Mouse (Mus musculus) midbrain, embryonic 12.5 days (tissue): ENCODE data around the gene Mief1. TPM values are rescaled to one million over a fixed set of nuclear protein-coding genes. Genes with fewer than 3 reads are reported as not detected.

Experiments used
- ATAC-seq: fragments of 200-750 bp; cut with Nextera tagmentation; 2 replicates; pipeline ENCODE4 v1.8.0; 2017; ENCODE audit warnings: low read depth, moderate TSS enrichment, moderate library complexity; ENCODE audit not compliant: low FRiP score
- H3K27ac ChIP-seq: fragments of 300-500 bp; sonication (generic); replicated peaks from 2 replicates; pipeline ENCODE4 v1.5.1; 2016; ENCODE audit warnings: mild to moderate bottlenecking
- H3K27me3 ChIP-seq: fragments of 300-500 bp; sonication (generic); 2 replicates; pipeline ENCODE4 v1.6.1; 2016; ENCODE audit warnings: mild to moderate bottlenecking
- H3K36me3 ChIP-seq: fragments of 300-500 bp; sonication (generic); 2 replicates; pipeline ENCODE4 v1.6.1; 2016
- H3K4me1 ChIP-seq: fragments of 300-500 bp; sonication (generic); 2 replicates; pipeline ENCODE4 v1.6.1; 2016
- H3K4me2 ChIP-seq: fragments of 300-500 bp; sonication (generic); replicated peaks from 2 replicates; pipeline ENCODE4 v1.6.1; 2016; ENCODE audit warnings: mild to moderate bottlenecking, moderate library complexity
- H3K4me3 ChIP-seq: fragments of 300-500 bp; sonication (generic); 2 replicates; pipeline ENCODE4 v1.5.1; 2016; ENCODE audit warnings: mild to moderate bottlenecking
- H3K9ac ChIP-seq: fragments of 300-500 bp; sonication (generic); replicated peaks from 2 replicates; pipeline ENCODE4 v1.6.1; 2016; ENCODE audit warnings: mild to moderate bottlenecking, moderate library complexity
- H3K9me3 ChIP-seq: fragments of 300-500 bp; sonication (generic); 2 replicates; pipeline ENCODE4 v1.6.1; 2016; ENCODE audit warnings: mild to moderate bottlenecking
- WGBS: fragments of 180-500 bp; shearing (Covaris S2); methylation state at CpG from one replicate; pipeline ENCODE4 v1.1.7; 2016; 5-methylcytosine and 5-hydroxymethylcytosine counted together
- polyA plus RNA-seq: library from polyadenylated mRNA; unstranded; fragments of >200 nt; fragmentation: Nextera tagmentation; extraction: Ambion mirVana; gene quantifications from 2 replicates; pipeline ENCODE4 v1.2.1, GENCODE M21; 2016

The Mief1 gene
- polyA plus RNA-seq, 1 experiment from 2014 or later, result 46.4 TPM

DNA sequence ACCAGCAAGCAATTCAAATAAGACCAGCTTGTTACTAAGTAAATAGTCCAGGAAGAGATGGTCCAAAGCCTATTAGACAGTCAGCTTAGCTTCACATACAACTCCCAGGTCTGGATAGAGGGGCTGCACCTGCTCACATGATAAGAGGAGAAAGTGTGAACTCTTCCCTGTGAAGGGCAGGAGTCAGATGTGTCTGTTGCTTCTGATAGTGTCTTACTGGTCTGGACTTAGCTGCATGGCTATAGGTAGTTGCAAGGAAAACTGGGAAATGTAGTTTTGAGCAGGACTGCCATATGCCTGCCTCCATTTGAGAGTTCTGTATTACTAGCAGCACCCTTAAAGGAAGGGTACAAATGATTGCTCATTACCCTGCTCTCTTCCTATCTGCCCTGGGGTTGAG lies 20.1 kb upstream of the Mief1 start:
- no peak for ATAC-seq

DNA sequence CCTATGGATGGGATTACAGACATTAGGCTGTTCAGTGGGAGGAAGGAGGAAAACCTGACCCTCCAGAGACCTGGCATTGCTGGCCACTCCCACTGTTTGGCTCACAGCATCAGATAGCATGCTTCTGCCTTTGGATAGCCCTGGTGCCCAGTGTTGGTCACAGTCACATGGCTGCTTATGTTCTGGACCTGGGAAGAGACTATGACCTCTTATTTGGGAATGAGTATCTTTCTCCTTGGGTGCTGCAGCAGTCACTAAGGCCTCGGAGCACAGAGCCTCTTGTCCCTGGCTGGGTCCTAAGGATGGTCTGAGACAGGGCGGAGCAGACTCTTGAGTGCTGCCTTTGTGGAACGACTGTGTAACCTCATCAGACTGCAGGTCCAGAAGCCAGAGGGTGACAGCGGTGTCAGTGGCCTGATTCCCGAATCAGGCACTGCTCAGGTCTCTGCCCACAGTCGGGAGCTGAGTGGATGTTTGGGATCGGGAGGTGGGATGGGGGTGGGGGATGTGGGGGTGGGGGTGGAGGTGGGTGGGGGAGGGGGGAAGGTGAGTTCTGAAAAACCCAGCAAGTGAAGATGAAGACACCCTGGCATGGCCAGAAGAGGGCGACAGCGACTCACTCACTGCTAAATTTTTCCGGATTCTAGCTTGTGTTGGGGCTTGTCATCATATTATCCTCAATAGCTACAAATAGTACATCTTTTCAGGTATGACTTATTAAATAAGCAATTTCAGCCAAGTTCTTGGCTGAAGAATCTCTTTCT lies 17.9 kb upstream of the Mief1 start:
- 18% methylated on average over 9 of the region's 10 CpGs for WGBS
- H3K27ac ChIP-seq, result no peak overlapping the region

More for the DNA sequence above, 20.1 kb upstream of the Mief1 start:
- H3K9me3 ChIP-seq, result no peaks in the 10 kb centered on the region
- no peak overlapping the region for H3K4me3 ChIP-seq
- H3K27me3 ChIP-seq, result no peaks in the 10 kb centered on the region
- H3K4me2 ChIP-seq, result no peak overlapping the region
- H3K27ac ChIP-seq, result no peak overlapping the region
- no peak overlapping the region for H3K9ac ChIP-seq
- peaks cover 40% of the 10 kb centered on the region for H3K36me3 ChIP-seq
- H3K4me1 ChIP-seq, result 0 out of 2 replicates have a peak, but pooled peaks cover 1% of the 10 kb centered on the region

DNA sequence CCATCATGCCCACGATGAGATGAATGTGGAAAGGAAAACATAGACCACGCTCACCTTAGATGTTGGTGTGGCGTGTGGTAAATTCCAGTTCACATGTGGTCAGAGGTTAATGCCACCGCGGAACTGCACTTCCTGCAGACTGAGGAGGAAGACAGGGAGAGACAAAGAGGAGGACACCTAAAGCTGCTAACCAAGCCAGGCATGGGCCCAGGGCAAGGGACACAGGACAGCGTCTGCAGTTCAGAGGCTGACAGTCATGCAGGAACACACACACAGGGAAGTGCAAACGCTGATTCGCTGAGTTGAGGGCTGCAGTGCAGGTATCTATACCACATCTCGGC lies 17.4 kb upstream of the Mief1 start:
- Histone ChIP-seq H3K27ac (no peak overlapping the region), H3K27me3 (no peaks in the 10 kb centered on the region), H3K4me1 (no peaks in the 10 kb centered on the region), H3K9me3 (no peaks in the 10 kb centered on the region), H3K4me2 (no peak overlapping the region), H3K9ac (no peak overlapping the region), H3K4me3 (no peak overlapping the region), H3K36me3 (peaks cover 32% of the 10 kb centered on the region)
- WGBS, result 65% methylated on average over 9 of the region's 9 CpGs
- ATAC-seq, result no peak

More for the DNA sequence above, 17.9 kb upstream of the Mief1 start:
- no peak for ATAC-seq
- H3K4me1 ChIP-seq, result no peaks in the 10 kb centered on the region
- H3K36me3 ChIP-seq, result peaks cover 38% of the 10 kb centered on the region
- no peak overlapping the region for H3K4me2 ChIP-seq
- no peak overlapping the region for H3K9ac ChIP-seq
- no peaks in the 10 kb centered on the region for H3K27me3 ChIP-seq
- H3K4me3 ChIP-seq, result no peak overlapping the region
- H3K9me3 ChIP-seq, result no peaks in the 10 kb centered on the region

DNA sequence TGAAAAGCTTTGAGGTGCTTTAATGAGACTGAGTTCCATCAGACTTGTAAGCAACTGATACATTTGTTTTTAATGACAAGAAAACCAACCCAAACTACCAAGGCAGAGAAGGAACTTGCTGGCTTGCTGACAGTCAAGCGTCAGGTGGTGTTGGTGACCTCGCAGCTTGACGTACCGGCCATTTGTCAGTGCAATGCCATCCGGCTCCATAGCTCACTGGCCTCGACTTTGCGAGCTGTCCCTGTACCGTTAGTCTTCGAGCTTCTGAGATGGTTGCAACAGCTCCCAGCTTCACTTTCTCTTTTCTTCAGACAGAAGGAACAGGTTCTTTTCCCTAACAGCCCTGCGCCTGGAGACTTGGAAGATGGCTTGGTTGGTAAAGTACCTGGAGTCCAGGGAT lies 16.3 kb upstream of the Mief1 start:
- no peak overlapping the region for H3K4me2 ChIP-seq
- H3K27me3 ChIP-seq, result no peaks in the 10 kb centered on the region
- H3K27ac ChIP-seq, result no peak overlapping the region
- 94% methylated on average over 10 of the region's 10 CpGs for WGBS
- H3K36me3 ChIP-seq, result peaks cover 22% of the 10 kb centered on the region
- H3K9ac ChIP-seq, result no peak overlapping the region
- H3K4me1 ChIP-seq, result no peaks in the 10 kb centered on the region
- ATAC-seq, result no peak
- no peak overlapping the region for H3K4me3 ChIP-seq
- no peaks in the 10 kb centered on the region for H3K9me3 ChIP-seq

DNA sequence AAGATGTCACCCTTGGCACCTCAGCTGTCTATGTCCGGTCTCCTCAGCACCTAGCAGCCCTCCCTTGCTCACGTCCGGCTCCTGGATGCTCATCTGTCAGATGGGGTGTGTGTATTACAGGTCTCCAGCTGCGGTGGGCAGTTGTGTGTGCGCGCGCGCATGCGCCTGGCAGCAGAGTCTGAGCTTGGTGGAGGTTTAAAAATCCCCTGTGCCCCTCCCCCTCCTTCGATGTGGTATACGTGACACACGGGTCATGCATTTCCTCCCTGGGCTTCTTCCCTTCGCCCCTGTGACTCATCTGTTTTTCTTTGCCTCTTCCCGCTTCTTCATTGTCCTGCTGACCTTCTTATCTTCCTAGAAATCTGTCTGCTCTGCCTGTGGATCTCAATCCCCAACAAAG lies 14.6 kb upstream of the Mief1 start:
- Histone ChIP-seq H3K4me1 (no peaks in the 10 kb centered on the region), H3K9me3 (no peaks in the 10 kb centered on the region), H3K4me3 (no peak overlapping the region), H3K36me3 (peaks cover 14% of the 10 kb centered on the region), H3K9ac (no peak overlapping the region), H3K27ac (no peak overlapping the region), H3K4me2 (no peak overlapping the region), H3K27me3 (no peaks in the 10 kb centered on the region)
- WGBS, result 51% methylated on average over 14 of the region's 14 CpGs
- no peak for ATAC-seq

DNA sequence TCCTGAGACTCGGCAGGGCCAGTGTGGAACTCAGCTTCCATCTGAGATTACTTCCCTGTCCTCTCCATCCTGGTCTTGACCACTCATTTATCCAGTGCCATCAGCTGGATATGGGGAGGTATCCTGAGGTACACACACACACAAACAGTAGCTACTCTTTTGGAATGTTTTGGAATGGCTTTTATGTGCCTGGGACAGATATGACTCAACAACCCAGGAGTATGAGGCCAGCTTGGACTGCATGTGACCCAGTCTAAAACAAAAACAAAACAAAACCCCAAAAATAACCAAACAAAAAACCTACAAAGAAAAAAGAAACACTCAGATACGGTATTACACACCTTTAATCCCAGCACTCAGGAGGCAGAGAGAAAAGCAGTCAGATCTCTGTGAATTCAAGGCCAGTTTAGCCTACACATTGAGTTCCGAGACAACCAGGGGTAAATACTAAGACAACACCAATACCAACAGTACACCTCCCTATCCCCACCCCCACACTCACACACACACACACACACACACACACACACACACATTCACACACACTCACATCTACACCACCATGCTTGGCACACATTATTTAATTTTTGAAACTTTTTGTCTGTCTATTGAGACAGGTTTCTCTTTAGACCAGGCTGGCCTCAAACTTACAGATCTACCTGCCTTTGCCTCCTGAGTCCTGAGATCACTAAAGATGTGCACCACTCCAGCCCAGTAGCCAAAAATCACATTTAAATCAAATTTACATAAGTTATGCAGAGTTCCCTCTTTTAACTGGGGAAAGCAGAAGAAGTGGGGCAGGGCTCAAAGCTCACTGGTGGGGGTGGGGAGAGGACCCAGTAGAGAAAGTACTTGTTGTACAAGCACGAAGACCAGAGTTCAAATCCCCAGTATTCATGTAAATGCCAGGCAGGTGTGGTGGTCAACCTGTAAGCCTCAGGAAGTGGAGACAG lies 13.8 kb upstream of the Mief1 start:
- Histone ChIP-seq H3K27me3 (no peaks in the 10 kb centered on the region), H3K4me3 (no peak overlapping the region), H3K9ac (no peak overlapping the region), H3K9me3 (no peaks in the 10 kb centered on the region), H3K4me1 (no peaks in the 10 kb centered on the region), H3K36me3 (peaks cover 7% of the 10 kb centered on the region; the same call in 1 of the 2 replicates), H3K27ac (no peak overlapping the region), H3K4me2 (no peak overlapping the region)
- 76% methylated on average over 4 of the region's 4 CpGs for WGBS
- no peak for ATAC-seq

DNA sequence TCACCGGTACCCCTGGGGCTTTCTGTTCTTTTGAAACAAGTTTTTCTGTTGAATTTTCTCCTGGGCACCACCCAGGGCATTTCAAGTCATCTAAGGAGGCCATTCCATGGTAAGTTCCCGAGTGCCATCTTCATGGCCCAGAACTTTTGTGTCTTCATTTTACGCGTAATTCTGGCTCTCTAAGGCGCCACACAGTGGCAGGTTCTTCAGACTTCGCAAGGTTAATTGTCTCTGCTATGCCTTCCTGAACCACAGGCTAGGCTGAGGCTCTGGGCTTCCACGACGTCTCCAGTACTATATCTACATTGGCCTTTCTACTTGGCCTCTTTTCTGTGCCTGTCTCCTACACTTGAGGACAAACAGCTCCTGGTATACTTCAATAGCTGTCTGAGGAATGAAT lies 12.8 kb upstream of the Mief1 start:
- WGBS, result 73% methylated on average over 8 of the region's 8 CpGs
- Histone ChIP-seq H3K27me3 (no peaks in the 10 kb centered on the region), H3K4me2 (no peak overlapping the region), H3K9ac (no peak overlapping the region), H3K36me3 (0 out of 2 replicates have a peak, but pooled peaks cover 6% of the 10 kb centered on the region), H3K4me1 (no peaks in the 10 kb centered on the region), H3K9me3 (no peaks in the 10 kb centered on the region), H3K4me3 (no peak overlapping the region), H3K27ac (no peak overlapping the region)
- ATAC-seq, result no peak

DNA sequence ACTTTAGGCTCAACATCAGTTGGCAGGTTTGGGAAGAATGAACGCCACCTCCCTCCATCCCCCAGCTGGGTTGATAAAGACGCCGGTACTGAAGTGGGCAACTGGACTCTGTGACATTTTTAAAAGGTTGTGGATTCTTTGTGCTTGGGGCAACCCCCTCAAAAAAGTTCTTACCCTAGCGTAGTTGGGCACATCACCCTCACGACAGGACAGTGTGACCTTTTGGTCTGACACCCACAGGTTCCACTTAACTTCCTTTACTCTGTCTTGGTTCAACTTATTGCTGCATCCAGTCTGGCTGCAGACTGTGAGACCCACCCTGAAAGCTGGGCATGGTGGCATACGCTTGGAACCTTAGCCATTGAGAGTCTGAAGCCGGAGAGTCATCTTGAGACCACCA lies 10.1 kb upstream of the Mief1 start:
- Histone ChIP-seq H3K4me3 (no peak overlapping the region), H3K27ac (no peak overlapping the region), H3K36me3 (no peaks in the 10 kb centered on the region), H3K27me3 (no peaks in the 10 kb centered on the region), H3K4me1 (0 out of 2 replicates have a peak, but pooled peaks cover 7% of the 10 kb centered on the region), H3K9me3 (no peaks in the 10 kb centered on the region), H3K9ac (no peak overlapping the region), H3K4me2 (no peak overlapping the region)
- 91% methylated on average over 7 of the region's 7 CpGs for WGBS
- ATAC-seq, result no peak

DNA sequence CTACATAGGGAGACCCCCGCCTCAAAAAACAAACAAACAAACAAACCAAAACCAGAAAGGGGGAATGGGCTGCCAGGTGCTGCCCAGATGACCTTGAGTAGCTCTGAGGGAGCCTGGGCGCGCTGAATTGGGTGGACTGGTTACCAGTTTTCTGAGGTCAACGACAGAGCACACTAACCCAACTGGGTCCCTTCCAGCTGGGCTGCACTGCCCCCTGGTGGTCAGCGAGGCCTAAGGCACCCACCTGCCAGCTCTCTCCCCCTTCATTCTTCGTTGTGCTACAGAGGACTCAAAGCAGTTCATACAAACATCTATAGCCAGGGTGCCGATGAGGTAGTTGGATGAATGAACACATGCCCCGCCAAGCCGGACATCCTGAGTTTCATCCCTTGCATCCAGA lies 8.6 kb upstream of the Mief1 start:
- H3K4me1 ChIP-seq, result 0 out of 2 replicates have a peak, but pooled peaks cover 7% of the 10 kb centered on the region
- ATAC-seq, result no peak
- no peak overlapping the region for H3K4me2 ChIP-seq
- no peak overlapping the region for H3K27ac ChIP-seq
- no peak overlapping the region for H3K9ac ChIP-seq
- H3K36me3 ChIP-seq, result no peaks in the 10 kb centered on the region
- no peak overlapping the region for H3K4me3 ChIP-seq
- H3K27me3 ChIP-seq, result no peaks in the 10 kb centered on the region
- WGBS, result 26% methylated on average over 9 of the region's 9 CpGs
- H3K9me3 ChIP-seq, result no peaks in the 10 kb centered on the region

DNA sequence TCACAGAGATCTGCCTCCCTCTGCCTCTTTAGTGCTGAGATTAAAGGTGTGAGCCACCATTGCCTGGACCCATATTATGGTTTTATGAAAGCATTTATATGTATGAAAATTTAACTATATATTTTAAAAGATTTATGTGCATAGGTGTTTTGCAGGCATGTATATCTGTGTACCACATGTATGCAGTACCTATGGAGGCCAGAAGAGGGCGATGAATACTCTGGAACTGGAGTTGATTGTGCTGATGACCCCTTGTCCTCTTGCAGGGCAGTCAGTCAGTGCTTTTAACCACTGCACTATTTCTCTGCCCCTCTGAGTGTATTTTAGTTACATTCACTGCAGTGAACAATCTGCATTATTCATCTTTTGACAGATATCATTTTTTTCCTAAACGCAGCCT lies 8.0 kb upstream of the Mief1 start:
- Histone ChIP-seq H3K27me3 (no peaks in the 10 kb centered on the region), H3K9ac (no peak overlapping the region), H3K4me2 (no peak overlapping the region), H3K4me3 (no peak overlapping the region), H3K36me3 (no peaks in the 10 kb centered on the region), H3K27ac (no peak overlapping the region), H3K9me3 (no peaks in the 10 kb centered on the region), H3K4me1 (0 out of 2 replicates have a peak, but pooled peaks cover 7% of the 10 kb centered on the region)
- 50% methylated on average over 2 of the region's 2 CpGs for WGBS
- ATAC-seq, result no peak

DNA sequence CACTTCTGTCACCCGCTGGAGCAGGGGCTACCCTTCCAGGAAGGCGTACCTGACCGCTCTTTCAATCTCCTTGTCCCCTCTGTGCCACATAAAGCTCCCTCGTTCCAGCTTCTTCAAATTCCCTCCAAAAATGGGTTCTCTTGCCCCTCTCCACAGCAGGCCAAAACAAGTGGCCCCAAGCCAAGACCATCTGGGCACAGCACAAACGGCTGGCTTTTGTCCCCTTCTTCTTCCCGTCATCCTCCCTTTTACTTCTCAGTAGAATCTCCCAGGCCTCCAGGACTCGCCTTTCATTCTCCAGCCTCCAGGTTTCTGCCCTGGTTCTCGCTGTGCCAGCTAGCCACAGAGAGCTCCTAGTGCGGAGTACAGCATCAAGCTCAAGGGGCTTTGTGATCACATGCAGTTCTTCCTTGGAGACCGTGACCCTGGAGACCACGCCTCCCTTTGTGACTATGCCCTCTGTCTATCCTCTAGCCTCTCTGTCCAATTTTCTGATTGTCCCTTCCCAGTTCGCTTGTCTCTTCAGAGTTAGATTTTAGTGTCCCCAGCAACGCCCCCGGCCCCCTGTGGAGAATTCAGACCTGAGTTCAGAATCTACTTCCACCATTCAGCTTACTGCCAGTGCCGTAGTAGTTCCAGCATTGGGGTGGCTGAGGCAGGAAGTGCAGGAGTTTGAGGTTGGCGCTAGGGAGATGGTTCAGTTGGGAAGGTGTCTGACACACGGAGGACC lies 5.6 kb upstream of the Mief1 start:
- Histone ChIP-seq H3K9ac (no peak overlapping the region), H3K4me2 (no peak overlapping the region), H3K9me3 (no peaks in the 10 kb centered on the region), H3K36me3 (no peaks in the 10 kb centered on the region), H3K4me1 (peaks cover 11% of the 10 kb centered on the region; the same call in 1 of the 2 replicates), H3K27ac (no peak overlapping the region), H3K27me3 (no peaks in the 10 kb centered on the region), H3K4me3 (no peak overlapping the region)
- WGBS, result 69% methylated on average over 17 of the region's 17 CpGs
- ATAC-seq, result no peak

DNA sequence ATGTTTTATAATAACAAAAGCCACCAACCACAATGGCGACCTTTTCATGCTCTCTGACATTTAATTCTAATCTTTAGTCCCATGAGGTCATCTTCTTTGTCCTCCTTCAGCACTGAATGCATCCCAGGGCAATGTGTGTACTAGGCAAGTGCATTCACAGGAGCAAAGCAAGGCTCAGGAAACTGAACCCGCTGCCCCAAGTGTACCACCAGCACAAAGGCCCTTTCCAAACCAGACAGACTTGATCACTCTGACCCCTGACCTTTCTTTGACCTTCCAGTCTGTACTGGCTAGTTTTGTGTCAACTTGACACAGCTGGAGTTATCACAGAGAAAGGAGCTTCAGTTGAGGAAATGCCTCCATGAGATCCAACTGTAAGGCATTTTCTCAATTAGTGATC lies 1.5 kb upstream of the Mief1 start:
- Histone ChIP-seq H3K4me2 (no peak overlapping the region), H3K27me3 (no peaks in the 10 kb centered on the region), H3K4me3 (no peak overlapping the region), H3K9me3 (no peaks in the 10 kb centered on the region), H3K27ac (no peak overlapping the region), H3K36me3 (peaks cover 18% of the 10 kb centered on the region), H3K4me1 (peaks cover 25% of the 10 kb centered on the region), H3K9ac (no peak overlapping the region)
- WGBS, result 36% methylated on average over 2 of the region's 2 CpGs
- ATAC-seq, result no peak
